Mouse (Mus musculus) hindbrain, embryonic 12.5 days (tissue): ENCODE measurements around the gene Ush2a. TPM values are rescaled to one million over a fixed set of nuclear protein-coding genes. Genes with fewer than 3 reads are reported as not detected.

Experiments
- ATAC-seq: fragments of 200-750 bp; cut with Nextera tagmentation; 2 replicates; pipeline ENCODE4 v1.8.0; 2017; ENCODE audit warnings: moderate TSS enrichment; ENCODE audit not compliant: low FRiP score
- H3K27ac ChIP-seq: fragments of 300-500 bp; sonication (generic); 2 replicates; pipeline ENCODE4 v1.5.1; 2016; ENCODE audit warnings: mild to moderate bottlenecking
- H3K27me3 ChIP-seq: fragments of 300-500 bp; sonication (generic); 2 replicates; pipeline ENCODE4 v1.6.1; 2016; ENCODE audit warnings: mild to moderate bottlenecking
- H3K36me3 ChIP-seq: fragments of 300-500 bp; sonication (generic); 2 replicates; pipeline ENCODE4 v1.6.1; 2016; ENCODE audit warnings: mild to moderate bottlenecking
- H3K4me1 ChIP-seq: fragments of 300-500 bp; sonication (generic); 2 replicates; pipeline ENCODE4 v1.6.1; 2016
- H3K4me2 ChIP-seq: fragments of 300-500 bp; sonication (generic); replicated peaks from 2 replicates; pipeline ENCODE4 v1.6.1; 2016; ENCODE audit warnings: mild to moderate bottlenecking
- H3K4me3 ChIP-seq: fragments of 300-500 bp; sonication (generic); 2 replicates; pipeline ENCODE4 v1.5.1; 2016; ENCODE audit warnings: mild to moderate bottlenecking
- H3K9ac ChIP-seq: fragments of 300-500 bp; sonication (generic); 2 replicates; pipeline ENCODE4 v1.6.1; 2016; ENCODE audit warnings: mild to moderate bottlenecking, moderate library complexity
- H3K9me3 ChIP-seq: fragments of 300-500 bp; sonication (generic); replicated peaks from 2 replicates; pipeline ENCODE4 v1.6.1; 2016; ENCODE audit warnings: mild to moderate bottlenecking
- WGBS: fragments of 180-500 bp; shearing (Covaris S2); methylation state at CpG from one replicate; pipeline ENCODE4 v1.1.7; 2016; 5-methylcytosine and 5-hydroxymethylcytosine counted together
- polyA plus RNA-seq: library from polyadenylated mRNA; unstranded; fragments of >200 nt; fragmentation: Nextera tagmentation; extraction: Ambion mirVana; gene quantifications from 2 replicates; pipeline ENCODE4 v1.2.1, GENCODE M21; 2016

Ush2a gene
- polyA plus RNA-seq, 1 experiment from 2014 or later, result 0.36 TPM

DNA sequence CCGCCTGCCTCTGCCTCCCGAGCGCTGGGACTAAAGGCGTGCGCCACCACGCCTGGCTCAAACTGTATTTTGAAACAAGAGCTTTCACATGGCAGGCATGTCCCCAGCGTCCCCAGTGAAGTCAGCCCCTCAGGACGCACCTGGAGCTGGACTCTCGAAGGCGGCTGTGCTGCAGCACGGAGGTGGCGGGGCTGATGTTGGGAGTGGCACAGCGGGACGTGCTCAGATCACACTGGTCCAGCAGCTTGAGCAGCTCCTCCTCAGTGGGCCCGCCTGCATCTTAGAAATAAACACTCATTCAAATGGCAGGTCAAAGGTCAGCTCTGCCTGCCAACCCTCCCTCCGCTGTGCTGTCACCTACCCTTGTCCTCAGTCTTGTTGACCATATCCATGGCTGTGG lies 712.1 kb downstream of the Ush2a start:
- no peak overlapping the region for H3K4me2 ChIP-seq
- no peaks in the 10 kb centered on the region for H3K27me3 ChIP-seq
- no peaks in the 10 kb centered on the region for H3K9me3 ChIP-seq
- H3K9ac ChIP-seq, result no peak overlapping the region
- no peak overlapping the region for H3K27ac ChIP-seq
- peaks cover 80% of the 10 kb centered on the region for H3K36me3 ChIP-seq
- no peak for ATAC-seq
- H3K4me1 ChIP-seq, result no peaks in the 10 kb centered on the region
- 90% methylated on average over 16 of the region's 16 CpGs for WGBS
- no peak overlapping the region for H3K4me3 ChIP-seq

DNA sequence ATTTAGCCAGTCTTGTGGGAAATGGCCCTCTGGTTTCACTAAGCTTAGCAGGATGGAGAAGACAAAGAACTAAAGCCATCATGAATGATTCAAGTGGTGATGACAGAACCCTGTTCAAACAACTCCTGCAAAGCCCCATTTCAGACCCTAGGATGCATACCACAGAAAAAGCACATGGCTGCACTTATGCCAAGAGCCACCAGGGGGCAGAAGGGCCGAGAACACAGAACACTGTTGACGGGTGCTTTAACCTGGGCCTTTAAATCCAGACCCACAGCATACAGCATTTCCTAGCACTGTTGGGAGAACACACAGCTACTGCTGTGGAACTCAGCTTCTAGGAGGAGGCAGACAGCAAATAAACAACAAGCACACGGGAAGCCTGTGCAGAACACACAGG lies 718.2 kb downstream of the Ush2a start:
- Histone ChIP-seq H3K4me1 (no peaks in the 10 kb centered on the region), H3K9ac (no peak overlapping the region), H3K9me3 (no peaks in the 10 kb centered on the region), H3K27ac (no peak overlapping the region), H3K27me3 (no peaks in the 10 kb centered on the region), H3K4me2 (no peak overlapping the region), H3K4me3 (no peak overlapping the region), H3K36me3 (peaks cover 78% of the 10 kb centered on the region)
- WGBS, result 39% methylated on average over 3 of the region's 3 CpGs
- ATAC-seq, result no peak

DNA sequence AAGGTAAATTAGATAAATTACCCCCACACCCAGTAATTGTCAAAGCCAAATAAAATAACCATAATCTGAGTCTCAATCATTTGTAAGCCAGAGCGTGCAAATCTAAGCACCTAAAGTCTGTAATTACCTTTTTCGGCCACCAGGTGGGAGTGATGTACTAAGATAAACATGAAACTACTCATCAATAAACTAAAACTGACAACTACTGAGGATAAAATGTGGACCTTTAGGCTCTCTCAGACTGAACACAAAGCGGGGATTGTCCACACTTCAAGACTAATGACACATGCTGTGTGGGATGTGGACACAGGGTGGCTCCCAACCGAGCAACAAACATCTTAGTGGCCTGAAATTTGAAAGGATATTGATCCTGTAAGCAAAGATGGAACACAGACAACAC lies 731.4 kb downstream of the Ush2a start:
- H3K4me1 ChIP-seq, result no peaks in the 10 kb centered on the region
- H3K9me3 ChIP-seq, result no peaks in the 10 kb centered on the region
- no peak overlapping the region for H3K4me3 ChIP-seq
- 30% methylated on average over 4 of the region's 4 CpGs for WGBS
- H3K36me3 ChIP-seq, result peaks cover 64% of the 10 kb centered on the region
- no peak for ATAC-seq
- H3K27ac ChIP-seq, result no peak overlapping the region
- no peak overlapping the region for H3K9ac ChIP-seq
- H3K4me2 ChIP-seq, result no peak overlapping the region
- H3K27me3 ChIP-seq, result no peaks in the 10 kb centered on the region

DNA sequence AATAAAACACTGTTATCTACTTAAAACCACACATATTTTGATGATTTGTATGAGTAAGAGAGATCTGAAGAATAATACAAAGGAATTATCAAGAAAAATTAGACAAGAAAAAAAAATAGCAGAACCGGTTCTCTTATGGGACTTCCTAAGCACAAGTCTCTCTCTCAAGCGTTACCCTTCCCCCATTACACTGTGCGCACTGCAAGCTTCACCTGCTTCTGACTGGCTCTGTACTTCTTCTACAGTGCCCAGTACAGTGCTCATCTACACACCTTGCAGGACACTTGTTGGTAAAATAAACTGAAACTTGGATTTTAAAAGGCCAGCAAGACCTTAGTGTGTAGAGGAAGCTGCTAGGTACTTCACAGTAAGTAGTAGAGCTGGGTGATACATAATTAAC lies 736.1 kb downstream of the Ush2a start:
- Histone ChIP-seq H3K4me2 (no peak overlapping the region), H3K9ac (no peak overlapping the region), H3K9me3 (no peaks in the 10 kb centered on the region), H3K27ac (no peak overlapping the region), H3K4me3 (no peak overlapping the region), H3K27me3 (no peaks in the 10 kb centered on the region), H3K36me3 (peaks cover 52% of the 10 kb centered on the region), H3K4me1 (no peaks in the 10 kb centered on the region)
- WGBS, result 97% methylated on average over 3 of the region's 3 CpGs
- ATAC-seq, result no peak

DNA sequence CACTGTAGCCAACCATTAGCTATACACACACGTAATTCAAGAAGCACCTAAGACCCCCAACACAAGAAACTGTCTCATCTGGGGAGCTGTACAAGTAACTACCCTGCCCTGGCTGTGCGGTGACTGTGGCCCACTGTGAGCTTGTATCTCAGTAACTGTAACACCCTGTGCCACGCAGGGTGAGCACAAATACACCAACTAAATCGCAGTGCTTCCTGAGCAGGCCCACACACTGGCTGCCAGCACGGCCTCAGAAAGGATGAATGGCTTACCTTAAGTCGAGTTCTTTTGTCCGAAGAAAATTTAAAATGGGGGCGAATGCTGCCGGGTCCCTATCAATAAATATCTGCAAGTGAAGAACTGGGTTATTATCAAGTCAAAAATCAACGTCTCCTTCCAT lies 738.2 kb downstream of the Ush2a start:
- H3K27ac ChIP-seq, result no peak overlapping the region
- H3K4me1 ChIP-seq, result peaks cover 5% of the 10 kb centered on the region
- ATAC-seq, result no peak
- H3K4me2 ChIP-seq, result no peak overlapping the region
- no peak overlapping the region for H3K9ac ChIP-seq
- no peaks in the 10 kb centered on the region for H3K27me3 ChIP-seq
- no peak overlapping the region for H3K4me3 ChIP-seq
- H3K36me3 ChIP-seq, result peaks cover 42% of the 10 kb centered on the region
- 87% methylated on average over 10 of the region's 10 CpGs for WGBS
- no peaks in the 10 kb centered on the region for H3K9me3 ChIP-seq

DNA sequence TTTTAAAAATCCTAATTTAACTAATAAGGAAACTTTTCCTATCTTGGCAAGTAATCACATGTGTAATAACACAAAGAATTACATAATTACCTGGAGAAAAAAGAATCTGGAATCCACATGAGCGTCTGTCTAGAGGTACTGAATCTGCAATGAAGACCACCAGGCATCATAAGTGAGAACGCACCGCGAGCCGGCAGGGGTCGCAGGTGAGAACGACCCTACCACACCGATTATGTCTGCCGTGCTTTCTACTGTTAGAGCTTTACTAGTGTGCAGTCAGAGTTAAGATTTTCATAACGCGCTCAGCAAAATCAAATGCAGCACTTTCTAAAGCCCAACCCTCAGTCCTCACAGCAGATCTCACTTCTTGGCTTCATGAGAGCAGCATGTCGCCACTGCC lies 740.0 kb downstream of the Ush2a start:
- no peak overlapping the region for H3K4me2 ChIP-seq
- H3K9me3 ChIP-seq, result no peaks in the 10 kb centered on the region
- no peak for ATAC-seq
- H3K27ac ChIP-seq, result no peak overlapping the region
- H3K4me3 ChIP-seq, result no peak overlapping the region
- peaks cover 23% of the 10 kb centered on the region for H3K4me1 ChIP-seq
- no peaks in the 10 kb centered on the region for H3K27me3 ChIP-seq
- 91% methylated on average over 12 of the region's 12 CpGs for WGBS
- peaks cover 25% of the 10 kb centered on the region for H3K36me3 ChIP-seq
- H3K9ac ChIP-seq, result no peak overlapping the region

DNA sequence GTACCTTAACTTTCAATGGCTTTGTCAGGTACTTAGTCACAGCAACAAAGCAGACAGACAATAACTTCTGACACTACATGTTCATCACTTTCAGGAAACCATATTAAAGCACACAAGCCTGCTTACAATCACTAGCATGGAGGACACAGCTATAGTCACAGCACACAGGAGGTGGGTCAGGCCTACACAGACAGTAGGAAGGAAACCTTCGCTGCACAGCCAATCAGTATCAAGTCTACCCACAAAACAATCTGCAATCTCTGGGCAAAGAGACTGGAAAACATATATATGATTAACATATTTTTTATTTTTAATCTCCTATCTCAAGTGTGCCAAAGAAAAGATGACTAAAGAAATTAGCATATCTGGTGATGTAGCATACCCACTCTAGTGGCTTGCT lies 743.0 kb downstream of the Ush2a start:
- Histone ChIP-seq H3K4me3 (no peak overlapping the region), H3K4me2 (no peak overlapping the region), H3K27ac (no peak overlapping the region), H3K36me3 (peaks cover 3% of the 10 kb centered on the region; the same call in 1 of the 2 replicates), H3K9ac (no peak overlapping the region), H3K9me3 (no peaks in the 10 kb centered on the region), H3K4me1 (peaks cover 27% of the 10 kb centered on the region), H3K27me3 (no peaks in the 10 kb centered on the region)
- no peak for ATAC-seq
- 96% methylated on average over 1 of the region's 1 CpGs for WGBS

DNA sequence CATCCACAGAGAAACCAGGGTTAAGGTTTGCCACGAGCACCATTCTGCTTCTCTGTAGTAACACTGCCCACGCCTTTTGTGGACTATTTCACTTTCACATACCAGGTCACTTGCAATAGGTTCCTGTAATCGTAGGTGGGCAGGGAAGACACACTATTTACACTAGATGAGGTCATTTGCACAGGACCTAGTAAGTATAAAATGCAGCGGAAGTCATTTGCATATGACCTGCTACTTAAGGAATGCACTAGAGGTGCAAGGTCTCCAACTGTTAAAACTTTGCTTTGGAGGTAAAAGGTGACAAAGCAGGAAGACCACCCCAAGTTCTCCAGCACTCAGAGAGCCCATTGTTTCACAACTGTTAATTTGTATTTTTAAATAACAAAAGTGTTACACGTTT lies 744.4 kb downstream of the Ush2a start:
- 66% methylated on average over 5 of the region's 5 CpGs for WGBS
- no peaks in the 10 kb centered on the region for H3K36me3 ChIP-seq
- no peak overlapping the region for H3K9ac ChIP-seq
- no peak overlapping the region for H3K27ac ChIP-seq
- peaks cover 27% of the 10 kb centered on the region for H3K4me1 ChIP-seq
- peak overlapping the region; percentile 94 for H3K4me2 ChIP-seq
- H3K9me3 ChIP-seq, result no peaks in the 10 kb centered on the region
- H3K27me3 ChIP-seq, result no peaks in the 10 kb centered on the region
- no peak for ATAC-seq
- no peak overlapping the region for H3K4me3 ChIP-seq

DNA sequence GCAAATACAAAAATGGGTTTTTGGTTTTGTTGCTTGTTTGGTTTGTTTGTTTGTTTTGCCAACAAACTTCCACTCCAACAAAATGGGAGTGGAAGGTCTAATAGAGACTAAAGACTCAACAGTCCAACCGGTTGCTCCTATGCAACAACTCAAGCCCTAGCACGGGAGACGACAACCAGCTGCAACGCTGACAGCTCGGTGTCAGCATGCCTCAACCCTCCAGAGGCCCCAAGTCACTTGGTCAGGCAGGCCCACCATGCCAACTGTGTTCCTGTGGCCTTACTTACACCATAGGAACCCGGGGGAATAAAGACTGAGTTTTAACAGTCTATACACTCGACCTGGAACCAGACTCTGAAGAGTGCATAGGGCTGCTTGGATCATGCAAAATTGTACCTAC lies 745.0 kb downstream of the Ush2a start:
- Histone ChIP-seq H3K36me3 (no peaks in the 10 kb centered on the region), H3K27me3 (no peaks in the 10 kb centered on the region), H3K27ac (no peak overlapping the region), H3K9ac (peak overlapping the region; percentile 96), H3K4me3 (peak overlapping the region; percentile 99), H3K4me1 (peaks cover 27% of the 10 kb centered on the region), H3K9me3 (no peaks in the 10 kb centered on the region), H3K4me2 (peak overlapping the region; percentile 94)
- 4% methylated on average over 7 of the region's 7 CpGs for WGBS
- ATAC-seq, result no peak

DNA sequence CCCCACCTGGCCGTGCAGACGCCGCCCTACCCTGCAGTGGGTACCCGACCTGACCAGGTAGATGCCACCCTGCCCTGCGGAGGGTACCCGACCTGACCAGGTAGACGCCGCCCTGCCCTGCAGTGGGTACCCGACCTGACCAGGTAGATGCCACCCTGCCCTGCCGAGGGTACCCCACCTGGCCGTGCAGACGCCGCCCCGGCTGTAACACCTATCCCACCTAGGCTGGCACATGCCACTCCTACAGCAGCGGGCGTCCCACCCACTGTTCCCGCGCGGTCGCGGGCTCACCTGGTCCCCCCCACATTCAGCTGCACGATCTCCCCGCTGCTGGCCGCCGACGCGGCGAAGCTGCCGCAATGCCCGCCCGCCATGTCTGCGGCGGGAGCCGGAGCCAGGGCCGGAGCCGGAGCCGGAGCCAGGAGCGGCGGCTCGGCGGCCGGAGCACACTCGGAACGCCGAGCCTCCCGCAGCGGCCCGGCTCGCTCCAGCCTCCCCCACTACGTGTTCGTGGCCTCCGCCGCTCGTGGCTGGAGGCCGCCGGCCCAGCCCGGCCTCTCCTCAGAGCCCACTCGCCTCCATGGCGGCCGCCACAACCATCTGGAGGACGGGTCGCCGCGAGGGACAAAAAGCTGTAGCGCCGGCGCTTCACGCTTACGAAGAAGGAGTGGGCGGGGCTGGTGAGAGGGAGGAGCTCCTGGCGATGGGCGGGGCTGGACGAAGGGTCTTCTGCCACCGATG lies 745.6 kb downstream of the Ush2a start, which contains the start of gene Kctd3:
Kctd3 (minus strand) TSS at position 603 of the 741 bp plus-strand sequence.
- Histone ChIP-seq H3K36me3 (no peaks in the 10 kb centered on the region), H3K27ac (peak within 1 kb of the TSS; percentile 69), H3K9me3 (no peaks in the 10 kb centered on the region), H3K4me1 (peaks cover 27% of the 10 kb centered on the region), H3K4me3 (peak within 1 kb of the TSS; percentile 99), H3K4me2 (peak within 1 kb of the TSS; percentile 94), H3K9ac (peak within 1 kb of the TSS; percentile 96), H3K27me3 (no peaks in the 10 kb centered on the region)
- ATAC-seq, result peak; percentile 91
- under 1% methylated on average over 56 of the region's 74 CpGs for WGBS

DNA sequence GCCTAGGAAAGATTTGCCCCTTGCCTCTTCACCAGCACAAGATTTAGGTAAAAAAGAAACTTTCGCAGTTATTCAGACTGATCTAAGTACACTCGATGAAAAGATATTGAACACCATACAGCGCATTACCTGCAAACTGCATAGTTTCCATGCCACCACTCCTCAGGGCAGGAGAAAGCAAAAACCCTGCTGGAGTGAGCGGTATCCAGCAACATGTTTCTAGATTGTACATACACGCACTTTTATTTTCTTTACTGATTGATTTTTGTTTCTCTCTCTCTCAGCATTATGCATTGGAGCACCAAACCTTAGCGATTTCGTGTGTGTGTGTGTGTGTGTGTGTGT lies 746.1 kb downstream of the Ush2a start:
- no peak for ATAC-seq
- Histone ChIP-seq H3K4me1 (peaks cover 27% of the 10 kb centered on the region), H3K4me2 (peak overlapping the region; percentile 94), H3K4me3 (peak overlapping the region; percentile 99), H3K36me3 (no peaks in the 10 kb centered on the region), H3K9ac (no peak overlapping the region), H3K9me3 (no peaks in the 10 kb centered on the region), H3K27ac (no peak overlapping the region), H3K27me3 (0 out of 2 replicates have a peak, but pooled peaks cover 2% of the 10 kb centered on the region)
- 45% methylated on average over 7 of the region's 7 CpGs for WGBS

DNA sequence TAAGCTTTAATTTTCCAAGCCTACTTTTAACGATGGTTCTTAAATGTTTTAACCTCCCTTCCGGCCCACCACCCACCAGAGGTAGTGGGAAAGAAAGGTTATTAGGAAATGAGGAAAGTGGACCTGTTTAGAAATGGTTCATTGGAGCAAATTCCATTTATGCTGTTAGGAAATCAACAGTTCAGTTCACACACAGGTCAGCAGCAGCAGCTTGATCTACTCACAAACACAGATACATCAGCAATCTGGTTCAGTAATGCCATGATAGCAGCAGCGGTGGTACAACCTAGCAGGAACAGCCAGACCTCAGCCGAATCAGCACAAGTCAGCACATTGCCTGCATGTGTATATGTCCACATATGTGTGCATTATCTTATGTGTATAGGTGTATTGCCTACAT lies 748.8 kb downstream of the Ush2a start:
- H3K27ac ChIP-seq, result no peak overlapping the region
- H3K4me3 ChIP-seq, result no peak overlapping the region
- H3K9me3 ChIP-seq, result no peaks in the 10 kb centered on the region
- WGBS, result 90% methylated on average over 4 of the region's 4 CpGs
- ATAC-seq, result no peak
- H3K27me3 ChIP-seq, result peaks cover 17% of the 10 kb centered on the region
- H3K4me1 ChIP-seq, result peaks cover 29% of the 10 kb centered on the region
- no peak overlapping the region for H3K9ac ChIP-seq
- H3K4me2 ChIP-seq, result no peak overlapping the region
- H3K36me3 ChIP-seq, result no peaks in the 10 kb centered on the region

DNA sequence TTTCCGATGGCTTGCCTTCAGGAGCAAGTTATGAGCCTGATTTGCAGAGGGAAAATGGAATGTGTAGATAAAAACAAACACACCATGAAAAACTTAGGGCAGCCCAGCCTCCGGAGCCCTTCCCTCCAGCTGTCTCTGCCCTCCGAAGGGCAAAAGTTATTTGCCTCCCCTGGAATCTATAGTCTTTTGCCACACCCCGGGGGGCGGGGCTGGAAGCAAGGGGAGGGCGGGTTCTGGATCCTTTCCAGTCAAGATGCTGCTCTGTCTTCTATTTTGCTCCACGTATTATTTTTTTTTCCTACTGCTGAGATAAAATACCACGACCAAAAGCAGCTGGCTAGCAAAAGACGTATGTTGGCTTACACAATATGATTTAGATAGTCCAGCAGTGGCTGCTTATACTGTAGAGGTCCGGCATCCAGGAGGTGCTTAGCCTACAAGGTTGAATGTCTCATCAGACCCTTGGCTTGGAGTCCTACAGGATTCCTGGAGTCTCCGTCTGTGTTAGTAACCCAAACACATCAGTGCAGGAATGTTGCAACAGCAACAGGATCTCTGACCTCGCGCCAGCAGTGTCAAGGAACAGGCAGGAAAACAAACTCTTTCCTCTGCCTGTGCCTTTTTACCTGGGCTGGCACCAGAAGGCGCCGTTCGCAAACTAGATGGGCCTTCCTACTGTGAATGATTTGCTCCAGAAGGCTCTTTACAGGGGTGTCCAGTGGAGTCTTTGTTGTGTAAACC lies 751.2 kb downstream of the Ush2a start:
- no peaks in the 10 kb centered on the region for H3K9me3 ChIP-seq
- no peak for ATAC-seq
- no peak overlapping the region for H3K27ac ChIP-seq
- peak overlapping the region; percentile 11; the same call in 1 of the 2 replicates for H3K4me2 ChIP-seq
- H3K36me3 ChIP-seq, result no peaks in the 10 kb centered on the region
- H3K4me1 ChIP-seq, result peaks cover 14% of the 10 kb centered on the region
- H3K4me3 ChIP-seq, result no peak overlapping the region
- 5% methylated on average over 16 of the region's 16 CpGs for WGBS
- H3K9ac ChIP-seq, result no peak overlapping the region
- peaks cover 17% of the 10 kb centered on the region for H3K27me3 ChIP-seq
